Mouse (Mus musculus) megakaryocyte progenitor cell, adult 5-6 weeks (primary cell): ENCODE results near the gene Snx10. TPM values are rescaled to one million over a fixed set of nuclear protein-coding genes. Genes with fewer than 3 reads are reported as not detected.
"Not testable (repeated sequence)": the region's sequence is repeated elsewhere in the genome, so short reads cannot be mapped to it uniquely, and the experiment has no call there.

Experiments used
- ATAC-seq: replicated peaks from 2 replicates; pipeline ENCODE4 v1.8.0; 2016; ENCODE audit warnings: mild to moderate bottlenecking, moderate TSS enrichment, inconsistent platforms; ENCODE audit not compliant: poor library complexity
- total RNA-seq, 2 experiments: library from RNA; stranded (forward) in 1 of 2; stranded (reverse) in 1 of 2; fragments of 157-497, 149-512 nt in 1 of 2; fragments of 200-1000 nt in 1 of 2; gene quantifications; 2 replicates each; pipeline versions ENCODE4 v1.2.3 to v1.2.4; 2015 to 2017

Gene Snx10
- total RNA-seq (2015): 66.9 and 67.8 TPM in 2 replicates
- 54.1 and 55.1 TPM in 2 replicates for total RNA-seq (2017)

DNA sequence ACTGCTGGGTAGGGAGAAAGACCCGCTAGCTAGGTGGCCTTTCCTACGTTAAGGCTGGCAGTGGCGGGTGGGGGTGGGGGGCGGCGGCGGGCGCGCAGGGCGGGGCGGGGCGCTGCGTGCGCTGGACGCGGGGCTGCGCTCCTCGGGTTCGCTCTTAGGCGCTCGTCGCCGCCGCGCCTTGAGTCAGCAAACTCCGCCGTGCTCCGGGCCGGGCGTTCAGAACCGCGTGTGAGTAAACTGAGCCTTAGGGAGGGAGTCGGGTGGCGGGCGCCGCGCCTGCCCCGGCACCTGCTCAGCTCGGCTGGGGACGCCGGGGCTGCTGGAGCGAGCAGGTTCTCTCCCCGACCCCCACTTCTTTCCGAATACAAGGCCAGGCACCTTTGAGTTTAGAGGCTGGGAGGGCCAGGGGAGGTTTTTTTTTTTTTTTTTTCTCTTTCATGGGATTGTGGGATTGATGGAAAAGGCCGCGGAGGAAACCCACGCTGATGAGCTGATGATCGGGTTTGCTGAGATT is at the start of gene Snx10:
TSS of gene Snx10 (plus strand) at position 95 of the 514 bp plus-strand sequence.
- ATAC-seq: peak; percentile 54

DNA sequence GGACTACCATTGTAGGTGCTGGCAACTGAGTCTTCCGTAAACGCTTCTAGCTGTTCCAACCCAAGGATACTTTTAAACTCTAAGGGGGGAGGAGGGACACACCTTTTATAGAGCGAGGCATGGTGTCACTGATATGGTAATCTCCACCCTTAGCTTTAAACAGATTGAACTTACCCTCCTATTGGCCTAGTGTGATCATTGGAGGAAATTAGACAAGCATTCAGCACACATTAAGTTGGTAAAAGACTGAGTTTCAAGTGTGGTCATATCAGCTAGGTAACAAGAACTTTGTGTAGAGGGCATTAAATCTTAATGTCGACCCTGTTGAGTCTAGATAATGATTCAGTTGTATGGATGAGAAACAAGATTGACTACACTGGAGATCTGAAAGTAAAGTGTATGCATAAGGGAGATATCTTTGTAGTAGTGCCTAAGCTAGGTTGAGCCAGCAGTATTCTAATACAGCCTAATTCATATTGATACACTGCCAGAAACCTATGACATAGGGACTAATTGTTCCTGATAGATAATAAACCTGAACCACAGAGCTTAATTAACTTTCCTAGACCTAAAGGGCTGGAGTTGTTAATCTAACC is 44.5 kb upstream of the Snx10 start:
- peak; percentile 93 for ATAC-seq

DNA sequence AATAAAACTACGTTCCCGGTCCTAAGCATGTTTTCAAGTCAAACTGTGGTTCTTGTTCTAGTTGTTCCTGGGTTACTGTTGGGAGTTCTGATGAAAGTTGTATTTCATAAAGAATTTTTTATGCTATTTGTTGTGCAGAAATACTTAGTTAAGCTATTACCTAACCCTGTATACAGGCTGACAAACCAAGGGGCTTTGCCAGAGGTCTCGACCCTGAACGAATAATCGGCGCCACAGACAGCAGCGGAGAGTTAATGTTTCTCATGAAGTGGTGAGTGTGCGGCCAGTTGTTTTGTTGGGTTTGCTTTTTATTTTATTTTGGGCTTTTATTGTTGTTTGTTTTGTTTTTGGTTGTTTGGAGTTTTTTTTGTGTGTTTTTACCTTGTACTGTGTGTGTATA is 42.2 kb upstream of the Snx10 start:
- ATAC-seq: no peak

DNA sequence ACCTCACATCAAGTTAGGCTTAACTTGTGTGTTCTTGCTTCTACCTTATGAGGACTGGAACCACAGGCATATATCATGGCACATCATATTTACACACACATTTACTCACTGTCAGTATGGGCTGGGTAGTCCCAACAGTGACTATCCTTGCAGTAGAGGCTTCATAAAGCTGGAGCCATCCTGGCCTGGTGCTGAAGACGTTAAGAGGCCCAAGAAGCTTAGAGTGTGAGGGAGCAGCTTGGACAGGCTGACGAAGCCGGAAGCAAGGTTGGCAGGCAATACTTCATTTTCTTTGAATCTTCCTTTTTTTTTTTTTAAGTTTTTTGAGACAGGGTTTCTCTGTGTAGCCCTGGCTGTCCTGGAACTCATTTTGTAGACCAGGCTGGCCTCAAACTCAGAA is 39.8 kb upstream of the Snx10 start:
- no peak for ATAC-seq

- ATAC-seq: not testable (repeated sequence)
These were observed 39.1 kb upstream of the Snx10 start for GRCm38 (mm10) chr6:51484556-51484955.

DNA sequence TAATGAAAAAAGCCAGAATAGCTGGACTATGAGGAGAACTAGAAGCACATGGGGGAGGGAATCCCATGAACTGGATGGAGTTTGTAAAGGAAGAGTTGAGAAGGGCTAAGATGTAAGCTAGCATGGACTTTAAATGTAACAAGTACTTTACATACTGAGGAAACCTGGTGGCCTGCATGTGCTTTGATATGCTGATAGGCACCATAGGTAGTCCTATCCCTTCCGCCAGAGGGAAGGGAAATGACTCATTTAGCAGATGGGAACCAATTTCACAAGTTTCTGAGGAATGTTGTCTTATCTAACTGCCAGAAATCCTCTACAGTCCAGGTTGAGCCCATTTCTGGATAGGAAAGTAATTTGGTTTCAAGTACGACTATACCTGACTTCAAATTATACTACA is 38.1 kb upstream of the Snx10 start:
- peak; percentile 44; the same call in 1 of the 2 replicates for ATAC-seq

- 0 out of 2 replicates have a peak, but pooled peaks have one; percentile 14 for ATAC-seq
These were observed 37.5 kb upstream of the Snx10 start for GRCm38 (mm10) chr6:51486076-51486710.

- ATAC-seq: no peak
These were observed 37.0 kb upstream of the Snx10 start for GRCm38 (mm10) chr6:51486731-51487130.

DNA sequence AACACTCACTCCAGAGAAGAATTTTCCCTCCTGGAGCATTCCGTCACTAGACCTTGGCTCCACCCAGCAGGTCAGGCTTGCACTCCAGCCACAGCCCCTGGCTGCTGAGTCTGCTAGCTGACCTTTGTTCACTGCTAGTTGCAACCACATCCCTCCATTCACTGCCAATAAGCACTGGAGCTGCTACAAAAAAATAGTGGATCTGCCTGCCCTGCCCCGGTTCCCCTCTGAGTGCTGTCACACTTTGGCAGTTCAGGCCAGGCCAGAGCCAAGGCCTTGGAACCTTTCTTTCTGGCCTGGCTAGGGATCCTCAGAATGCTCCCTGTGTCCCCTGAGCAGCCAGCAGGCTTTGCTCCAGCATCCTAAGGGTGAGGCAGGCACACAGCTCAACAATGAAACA is 33.9 kb upstream of the Snx10 start:
- ATAC-seq: no peak

DNA sequence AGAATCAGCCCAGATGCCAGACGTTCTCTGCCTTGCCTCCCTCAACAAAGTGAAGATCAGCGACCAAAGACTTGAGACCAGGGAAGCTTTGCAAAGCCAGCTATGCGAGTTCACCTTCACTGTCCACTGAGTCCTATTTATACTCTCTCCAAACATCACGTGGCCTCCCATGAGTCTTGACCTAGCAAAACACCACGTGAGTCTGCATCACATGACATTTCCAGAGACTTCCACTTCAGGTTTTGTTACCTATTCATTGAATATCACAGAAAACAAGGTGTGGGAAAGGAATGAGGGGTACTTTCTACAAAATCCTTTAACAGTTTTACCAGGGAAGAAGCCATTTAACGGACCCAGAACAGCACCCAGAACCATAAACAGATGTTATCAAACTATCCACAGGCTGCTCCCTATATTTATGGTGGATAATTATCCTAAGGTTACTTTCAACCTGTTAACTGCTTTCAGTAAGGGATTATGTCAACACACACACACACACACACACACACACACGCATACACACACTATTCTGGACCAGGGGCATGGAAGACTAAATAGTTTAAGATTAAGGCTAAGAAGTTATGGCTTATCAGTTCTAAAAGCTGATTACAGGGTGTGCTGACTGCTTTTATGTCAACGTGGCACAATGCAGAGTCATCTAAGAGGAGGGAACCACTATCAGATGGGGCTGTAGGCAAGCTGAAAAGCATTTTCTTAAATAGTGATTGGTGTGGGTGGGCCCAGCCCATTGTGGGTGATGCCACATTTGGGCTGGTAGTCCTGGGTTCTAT is 26.2 kb upstream of the Snx10 start:
- ATAC-seq: peak; percentile 42; the same call in 1 of the 2 replicates

- ATAC-seq: no peak
These were observed 18.0 kb upstream of the Snx10 start for GRCm38 (mm10) chr6:51505671-51506070.

GRCm38 (mm10) chr6:51507556-51507955 is 16.1 kb upstream of the Snx10 start:
- no peak for ATAC-seq

DNA sequence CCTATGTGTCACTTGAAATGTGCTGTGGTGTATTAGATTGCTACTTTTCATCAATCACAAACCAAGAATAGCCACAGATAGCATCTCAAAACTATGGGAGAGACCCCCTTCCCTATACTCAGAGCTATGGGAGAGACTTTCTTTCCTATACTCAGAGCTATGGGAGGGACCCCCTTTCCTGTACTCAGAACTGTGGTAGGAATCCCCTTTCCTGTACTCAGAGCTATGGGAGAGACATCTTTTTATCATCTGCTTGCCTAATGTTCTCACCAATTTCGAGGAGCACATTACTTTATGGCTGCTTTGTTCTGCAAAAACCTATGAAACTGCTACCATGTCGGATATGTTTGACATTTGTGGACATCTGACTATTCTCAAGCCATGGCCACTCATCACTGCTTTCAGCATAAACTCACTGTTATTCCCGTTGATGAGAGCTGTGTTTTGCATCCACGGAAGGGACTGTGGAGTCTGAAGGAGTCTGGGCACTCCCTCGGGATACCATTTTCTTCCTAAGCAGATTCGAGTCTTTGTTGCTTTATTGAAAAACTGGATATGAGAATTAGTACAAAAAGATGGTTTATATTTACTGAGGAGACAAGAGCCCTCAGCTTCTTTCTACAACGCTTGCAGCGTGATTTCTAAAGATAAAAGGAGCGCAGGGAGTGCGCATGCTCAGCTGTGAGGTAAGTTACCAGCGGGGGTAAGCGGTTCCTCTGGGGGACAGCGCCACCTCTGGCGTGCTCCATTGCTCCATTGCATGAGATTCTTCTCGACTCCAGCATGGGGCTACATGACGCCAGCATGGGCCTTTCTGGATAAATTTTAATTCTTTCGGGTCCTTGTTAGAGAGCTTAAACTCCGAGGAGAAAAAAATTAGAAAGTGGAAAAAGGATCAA is 14.7 kb upstream of the Snx10 start:
- ATAC-seq: peak; percentile 98

- peak; percentile 84 for ATAC-seq
These were observed 13.6 kb upstream of the Snx10 start for GRCm38 (mm10) chr6:51510094-51510493.

- ATAC-seq: no peak
These were observed 12.8 kb upstream of the Snx10 start for GRCm38 (mm10) chr6:51510946-51511345.

DNA sequence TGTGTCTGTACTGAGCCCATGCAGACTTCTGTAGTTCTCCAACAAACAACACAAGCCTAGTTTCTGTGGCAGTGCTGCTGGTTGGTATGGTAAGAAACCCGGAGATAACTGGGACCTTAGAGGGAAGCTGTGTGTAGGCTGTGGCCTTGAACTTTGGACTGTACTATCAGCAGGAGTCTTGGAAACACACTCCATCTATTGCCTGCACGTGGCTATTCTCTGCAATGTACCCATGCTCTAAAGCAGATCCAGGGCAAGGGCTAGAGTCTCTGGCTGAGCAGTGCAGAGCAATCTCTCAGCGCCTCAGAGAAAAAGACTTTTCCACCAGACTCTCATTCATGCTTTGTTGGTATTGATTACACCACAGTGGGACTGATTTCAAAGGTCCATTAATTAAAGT is 10.0 kb upstream of the Snx10 start:
- ATAC-seq: no peak

DNA sequence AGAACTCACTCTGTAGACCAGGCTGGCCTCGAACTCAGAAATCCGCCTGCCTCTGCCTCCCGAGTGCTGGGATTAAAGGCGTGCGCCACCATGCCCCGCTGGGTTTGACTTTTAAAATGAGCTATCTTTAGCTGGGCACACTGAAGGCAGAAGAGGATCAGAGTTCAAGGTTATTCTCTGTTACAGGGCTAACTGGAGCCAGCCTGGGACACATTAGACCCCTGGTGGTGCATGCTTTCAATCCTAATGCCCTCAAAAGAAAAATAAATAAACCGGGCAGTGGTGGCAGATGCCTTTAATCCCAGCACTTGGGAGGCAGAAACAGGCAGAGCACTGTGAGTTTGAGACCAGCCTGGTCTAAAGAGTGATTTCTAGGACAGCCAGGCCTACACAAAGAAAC is 8.8 kb upstream of the Snx10 start:
- no peak for ATAC-seq

DNA sequence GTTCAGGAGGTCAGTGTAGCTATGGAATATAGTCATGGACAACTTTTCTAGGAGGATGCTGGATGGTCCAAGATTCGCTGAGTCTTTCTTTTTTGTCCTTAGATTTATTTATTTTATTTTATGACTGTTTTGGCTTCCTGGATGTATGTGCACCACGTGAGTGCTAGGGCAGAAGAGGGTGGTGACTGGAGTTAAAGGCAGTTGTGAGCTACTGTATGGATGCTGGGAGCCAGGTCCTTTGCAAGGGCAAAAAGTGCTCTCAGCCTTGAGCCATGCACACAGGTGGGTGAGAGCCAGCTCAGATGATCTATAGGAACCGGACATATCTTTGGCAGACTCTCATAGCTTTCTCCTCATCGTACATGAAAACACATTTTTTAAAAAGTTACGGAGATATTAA is 391 bp upstream of the Snx10 start:
- ATAC-seq: no peak

- ATAC-seq: peak; percentile 13
These were observed 725 bp downstream of the Snx10 start for GRCm38 (mm10) chr6:51524321-51524931.

DNA sequence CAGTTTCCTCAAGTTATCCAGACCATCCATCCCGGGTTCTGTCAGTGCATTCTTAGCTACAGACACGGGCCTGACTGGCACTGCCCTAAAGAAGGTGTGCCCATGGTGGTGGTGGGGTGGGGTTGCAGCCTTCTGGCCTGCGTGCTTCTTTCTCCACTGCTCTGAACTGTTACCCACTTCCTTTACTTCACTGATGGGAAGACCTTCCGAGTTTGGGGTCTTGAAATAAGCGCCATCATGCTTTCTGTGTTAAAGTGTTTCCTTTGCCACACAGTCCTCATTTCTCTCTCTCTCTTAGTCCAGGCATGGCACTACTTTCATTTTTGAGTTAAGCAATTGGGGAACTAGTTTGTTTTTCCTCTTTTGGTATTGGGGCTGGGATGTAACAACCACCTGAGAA is 1.3 kb downstream of the Snx10 start:
- peak; percentile 69 for ATAC-seq
